Mouse (Mus musculus): ENCODE results near the gene Krt39.

- TF ChIP-seq CTCF (IDR thresholded peaks at IDR 0.05; ENCODE audit: extremely low read depth, insufficient read depth, low read length): no peak
- TF ChIP-seq POLR2A (IDR thresholded peaks at IDR 0.05; ENCODE audit: extremely low read depth, insufficient read depth, low read length): no peak
Measured at GRCm38 (mm10) chr11:99559366-99559765, 38.2 kb upstream of the Krt39 start, which contains the start of gene Gm11939.

Measured in cortical plate, adult 2 months (tissue).